Mouse (Mus musculus) liver, adult 2 months (tissue): ENCODE data around the gene Cryzl2.

Source experiments
- CTCF ChIP-seq: fragments of 200-500 bp; IDR thresholded peaks from 2 replicates; pipeline ENCODE4 v1.5.1; 2011; ENCODE audit warnings: low read depth, low read length, control low read depth
- POLR2A ChIP-seq: fragments of 200-500 bp; IDR thresholded peaks from 2 replicates; pipeline ENCODE4 v1.6.1; 2011; ENCODE audit warnings: low read length, control low read depth; ENCODE audit not compliant: insufficient read depth; ENCODE audit errors: extremely low read depth

DNA sequence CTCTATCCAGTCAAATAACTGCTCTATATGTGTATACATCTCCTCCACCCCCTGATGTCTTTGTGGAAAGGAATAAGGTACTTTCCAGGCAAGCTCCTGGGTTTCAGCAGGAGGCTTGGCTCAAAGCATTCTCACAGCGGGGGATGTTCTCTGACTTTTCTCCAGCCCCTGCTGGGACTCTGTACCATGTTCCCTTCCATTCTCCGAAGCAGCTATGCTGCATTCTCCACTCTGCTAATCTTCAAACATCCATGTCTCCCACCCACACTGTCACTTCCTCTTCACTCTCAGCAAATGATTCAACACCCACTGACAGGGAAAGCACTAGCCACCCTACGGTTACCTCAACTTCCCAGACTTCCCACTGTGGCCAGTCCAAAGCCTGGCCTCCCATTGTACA is 25.1 kb upstream of the Cryzl2 start:
- TF ChIP-seq CTCF (no peak), POLR2A (no peak)
